Mouse (Mus musculus) intestine, embryonic 15.5 days (tissue): Measurements from ENCODE around the gene Slc47a2. TPM values are rescaled to one million over a fixed set of nuclear protein-coding genes. Genes with fewer than 3 reads are reported as not detected.
"Not testable (repeated sequence)": the region's sequence is repeated elsewhere in the genome, so short reads cannot be mapped to it uniquely, and the experiment has no call there.

Source experiments
- ATAC-seq: fragments of 200-750 bp; cut with Nextera tagmentation; 2 replicates; pipeline ENCODE4 v1.8.0; 2017; ENCODE audit warnings: moderate TSS enrichment, moderate library complexity
- H3K27ac ChIP-seq: fragments of 300-500 bp; sonication (generic); 2 replicates; pipeline ENCODE4 v1.5.1; 2015; ENCODE audit warnings: mild to moderate bottlenecking, inconsistent platforms
- H3K27me3 ChIP-seq: fragments of 300-500 bp; sonication (generic); replicated peaks from 2 replicates; pipeline ENCODE4 v1.6.1; 2015; ENCODE audit warnings: inconsistent platforms
- H3K36me3 ChIP-seq: fragments of 300-500 bp; sonication (generic); 2 replicates; pipeline ENCODE4 v1.6.1; 2015; ENCODE audit warnings: inconsistent platforms
- H3K4me1 ChIP-seq: fragments of 300-500 bp; sonication (generic); replicated peaks from 2 replicates; pipeline ENCODE4 v1.6.1; 2015; ENCODE audit warnings: inconsistent platforms
- H3K4me2 ChIP-seq: fragments of 300-500 bp; sonication (generic); replicated peaks from 2 replicates; pipeline ENCODE4 v1.6.1; 2015; ENCODE audit warnings: mild to moderate bottlenecking, inconsistent platforms
- H3K4me3 ChIP-seq: fragments of 300-500 bp; sonication (generic); replicated peaks from 2 replicates; pipeline ENCODE4 v1.5.1; 2015; ENCODE audit warnings: inconsistent platforms
- H3K9ac ChIP-seq: fragments of 300-500 bp; sonication (generic); 2 replicates; pipeline ENCODE4 v1.6.1; 2015; ENCODE audit warnings: inconsistent platforms
- H3K9me3 ChIP-seq: fragments of 300-500 bp; sonication (generic); 2 replicates; pipeline ENCODE4 v1.6.1; 2016; ENCODE audit warnings: inconsistent platforms
- WGBS: fragments of 180-500 bp; shearing (Covaris S2); methylation state at CpG from one replicate; pipeline ENCODE4 v1.1.7; 2015; 5-methylcytosine and 5-hydroxymethylcytosine counted together
- polyA plus RNA-seq: library from polyadenylated mRNA; unstranded; fragments of >200 nt; fragmentation: Nextera tagmentation; extraction: Ambion mirVana; gene quantifications from 2 replicates; pipeline ENCODE4 v1.2.1, GENCODE M21; 2015

Gene Slc47a2
- polyA plus RNA-seq, 1 experiment from 2014 or later: not detected

- Histone ChIP-seq H3K36me3 (no peaks in the 10 kb centered on the region), H3K27ac (no peak overlapping the region), H3K9me3 (no peaks in the 10 kb centered on the region), H3K4me1 (peaks cover 4% of the 10 kb centered on the region; the same call in 1 of the 2 replicates), H3K9ac (no peak overlapping the region), H3K27me3 (peaks cover 9% of the 10 kb centered on the region), H3K4me2 (no peak overlapping the region), H3K4me3 (no peak overlapping the region)
- ATAC-seq: no peak
- WGBS: 70% methylated on average over 10 of the region's 10 CpGs
These were observed 5.1 kb downstream of the Slc47a2 start for GRCm38 (mm10) chr11:61337586-61337985.

GRCm38 (mm10) chr11:61320904-61321687, 21.6 kb downstream of the Slc47a2 start:
- Histone ChIP-seq H3K9me3 (no peaks in the 10 kb centered on the region), H3K9ac (no peak overlapping the region), H3K27me3 (no peaks in the 10 kb centered on the region), H3K36me3 (no peaks in the 10 kb centered on the region), H3K27ac (no peak overlapping the region), H3K4me3 (no peak overlapping the region), H3K4me2 (no peak overlapping the region), H3K4me1 (no peaks in the 10 kb centered on the region)
- 69% methylated on average over 10 of the region's 10 CpGs for WGBS
- no peak for ATAC-seq

GRCm38 (mm10) chr11:61319923-61320567, 22.6 kb downstream of the Slc47a2 start:
- Histone ChIP-seq H3K4me2 (no peak overlapping the region), H3K9me3 (no peaks in the 10 kb centered on the region), H3K4me1 (no peaks in the 10 kb centered on the region), H3K36me3 (no peaks in the 10 kb centered on the region), H3K9ac (no peak overlapping the region), H3K27ac (no peak overlapping the region), H3K27me3 (no peaks in the 10 kb centered on the region), H3K4me3 (no peak overlapping the region)
- ATAC-seq: no peak
- WGBS: 63% methylated on average over 3 of the region's 3 CpGs

DNA sequence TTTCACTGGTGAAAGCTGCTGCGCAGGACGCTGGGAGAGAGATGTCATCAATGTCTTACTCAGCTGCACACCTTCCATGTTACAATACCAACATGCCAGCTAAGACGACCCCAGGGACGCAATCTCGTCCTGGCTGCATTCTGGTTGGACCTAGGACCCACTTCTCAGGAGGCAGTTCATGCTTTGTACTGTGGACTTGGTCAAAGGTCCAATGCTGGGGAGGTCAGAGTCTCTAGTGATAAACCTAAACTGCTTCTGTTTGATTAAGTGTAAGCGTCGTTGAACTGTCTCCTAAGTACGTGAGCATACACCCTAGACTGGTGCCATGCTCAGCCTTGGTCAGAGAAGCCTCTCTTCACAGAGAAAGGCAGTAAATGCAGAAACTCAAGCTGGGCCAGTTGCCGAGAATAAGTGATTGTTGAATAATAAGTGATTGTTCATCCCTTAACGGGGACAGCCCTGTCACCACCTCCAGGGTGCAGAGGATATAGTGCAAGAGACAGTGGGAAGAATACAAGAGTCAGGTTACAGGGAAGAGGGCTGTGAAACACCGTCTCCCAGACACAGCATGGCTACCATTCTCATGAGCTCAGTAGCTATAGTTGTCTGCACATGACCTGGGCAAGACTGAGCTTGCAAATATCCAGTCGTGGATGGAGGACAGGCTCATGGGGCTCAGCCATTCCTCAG, 23.3 kb downstream of the Slc47a2 start:
- Histone ChIP-seq H3K36me3 (no peaks in the 10 kb centered on the region), H3K4me3 (no peak overlapping the region), H3K4me1 (no peaks in the 10 kb centered on the region), H3K27me3 (no peaks in the 10 kb centered on the region), H3K27ac (no peak overlapping the region), H3K4me2 (no peak overlapping the region), H3K9ac (no peak overlapping the region), H3K9me3 (no peaks in the 10 kb centered on the region)
- peak; percentile 55; the same call in 1 of the 2 replicates for ATAC-seq
- WGBS: 48% methylated on average over 12 of the region's 12 CpGs

- no peak overlapping the region for H3K4me2 ChIP-seq
- 33% methylated on average over 2 of the region's 2 CpGs for WGBS
- ATAC-seq: no peak
- no peaks in the 10 kb centered on the region for H3K4me1 ChIP-seq
- no peak overlapping the region for H3K27ac ChIP-seq
- no peaks in the 10 kb centered on the region for H3K9me3 ChIP-seq
- H3K4me3 ChIP-seq: no peak overlapping the region
- no peaks in the 10 kb centered on the region for H3K27me3 ChIP-seq
- H3K36me3 ChIP-seq: no peaks in the 10 kb centered on the region
- no peak overlapping the region for H3K9ac ChIP-seq
These were observed 25.8 kb downstream of the Slc47a2 start for GRCm38 (mm10) chr11:61316864-61317263.

DNA sequence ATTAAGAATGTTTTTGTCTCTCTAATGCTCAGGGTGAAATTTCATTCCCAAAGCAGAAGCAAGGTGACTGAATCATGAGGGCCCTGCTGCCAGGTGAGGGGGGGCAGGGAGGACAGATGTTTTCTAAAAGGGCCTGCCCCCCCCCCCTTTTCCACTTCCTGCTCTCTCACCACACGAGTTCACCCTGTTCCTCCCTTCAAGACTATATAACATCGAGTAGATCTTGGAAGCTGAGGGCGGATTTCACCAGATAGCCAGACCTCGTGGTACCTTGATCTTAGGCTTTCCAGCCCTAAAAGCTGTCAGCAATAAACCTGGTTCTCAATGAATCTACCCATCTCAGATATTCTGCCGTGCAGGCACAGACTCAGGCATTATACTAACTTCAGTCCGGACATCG, 32.3 kb downstream of the Slc47a2 start:
- H3K27me3 ChIP-seq: no peaks in the 10 kb centered on the region
- WGBS: 60% methylated on average over 7 of the region's 7 CpGs
- no peak overlapping the region for H3K27ac ChIP-seq
- H3K36me3 ChIP-seq: no peaks in the 10 kb centered on the region
- H3K4me2 ChIP-seq: no peak overlapping the region
- no peak overlapping the region for H3K9ac ChIP-seq
- no peak overlapping the region for H3K4me3 ChIP-seq
- ATAC-seq: no peak
- no peaks in the 10 kb centered on the region for H3K4me1 ChIP-seq
- no peaks in the 10 kb centered on the region for H3K9me3 ChIP-seq

GRCm38 (mm10) chr11:61309831-61310230, 32.8 kb downstream of the Slc47a2 start:
- WGBS: 61% methylated on average over 12 of the region's 12 CpGs
- Histone ChIP-seq H3K27ac (no peak overlapping the region), H3K36me3 (no peaks in the 10 kb centered on the region), H3K9me3 (no peaks in the 10 kb centered on the region), H3K4me1 (no peaks in the 10 kb centered on the region), H3K4me2 (no peak overlapping the region), H3K9ac (no peak overlapping the region), H3K4me3 (no peak overlapping the region), H3K27me3 (no peaks in the 10 kb centered on the region)
- ATAC-seq: no peak

DNA sequence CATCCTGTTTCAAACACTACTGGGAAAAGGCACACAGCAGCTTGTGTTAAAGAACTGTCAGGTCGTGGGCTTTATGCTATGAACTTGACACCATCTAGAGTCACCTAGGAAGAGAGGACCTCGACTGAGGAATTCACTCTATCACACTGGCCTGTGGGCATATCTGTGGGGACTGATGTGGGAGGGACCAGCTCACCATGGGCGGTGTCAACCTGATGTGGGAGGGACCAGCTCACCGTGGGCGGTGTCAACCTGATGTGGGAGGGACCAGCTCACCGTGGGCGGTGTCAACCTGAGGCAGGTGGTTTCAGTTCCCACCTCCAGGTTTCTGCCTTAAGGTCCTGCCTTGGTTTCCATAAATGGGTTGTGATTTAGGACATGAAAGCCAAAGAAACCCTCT, 34.9 kb downstream of the Slc47a2 start:
- no peak; the same call in 1 of the 2 replicates for ATAC-seq
- WGBS: 50% methylated on average over 7 of the region's 7 CpGs
- Histone ChIP-seq H3K9ac (no peak overlapping the region), H3K4me2 (no peak overlapping the region), H3K4me1 (no peaks in the 10 kb centered on the region), H3K36me3 (no peaks in the 10 kb centered on the region), H3K27ac (no peak overlapping the region), H3K27me3 (no peaks in the 10 kb centered on the region), H3K9me3 (no peaks in the 10 kb centered on the region), H3K4me3 (no peak overlapping the region)

DNA sequence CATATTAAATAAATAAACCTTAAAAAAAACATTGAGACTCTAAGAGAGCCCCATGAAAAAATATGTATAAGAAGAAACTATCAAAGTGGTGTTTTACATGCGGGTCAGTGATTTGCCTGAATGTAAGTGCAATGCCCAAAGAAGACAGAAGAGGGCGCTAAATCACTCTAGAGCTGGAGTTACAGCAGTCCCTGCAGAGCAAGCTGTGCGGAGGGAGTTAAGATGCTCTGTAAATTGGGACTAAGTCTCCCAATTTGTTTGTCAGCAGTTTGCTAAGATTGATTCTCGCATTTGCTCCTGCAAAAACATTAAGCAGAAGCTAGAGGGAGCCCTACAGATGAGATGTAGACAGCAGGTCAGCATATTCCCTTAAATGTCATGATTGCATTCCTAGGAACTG, 37.3 kb downstream of the Slc47a2 start:
- H3K4me3 ChIP-seq: no peak overlapping the region
- H3K27me3 ChIP-seq: no peaks in the 10 kb centered on the region
- H3K4me2 ChIP-seq: no peak overlapping the region
- no peaks in the 10 kb centered on the region for H3K36me3 ChIP-seq
- no peak overlapping the region for H3K27ac ChIP-seq
- peaks cover 6% of the 10 kb centered on the region for H3K4me1 ChIP-seq
- no peaks in the 10 kb centered on the region for H3K9me3 ChIP-seq
- H3K9ac ChIP-seq: no peak overlapping the region
- 78% methylated on average over 4 of the region's 4 CpGs for WGBS
- no peak for ATAC-seq

DNA sequence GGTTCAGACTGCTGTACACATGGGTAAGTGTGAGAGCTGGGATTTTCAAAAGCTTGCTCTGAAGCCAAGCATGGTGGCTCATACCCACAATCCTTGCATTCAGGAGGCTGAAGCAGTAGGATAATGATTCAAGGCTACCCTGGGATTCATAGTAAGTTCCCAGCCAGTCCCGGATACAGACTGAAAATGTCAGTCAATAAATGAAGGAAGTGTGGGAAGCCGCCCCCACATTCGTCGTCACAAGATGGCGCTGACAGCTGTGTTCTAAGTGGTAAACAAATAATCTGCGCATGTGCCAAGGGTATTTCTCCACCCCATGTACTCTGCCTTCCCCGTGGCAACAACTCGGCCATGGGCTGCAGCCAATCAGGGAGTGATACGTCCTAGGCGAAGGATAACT, 38.1 kb downstream of the Slc47a2 start:
- H3K27me3 ChIP-seq, H3K4me1 ChIP-seq, ATAC-seq, H3K9me3 ChIP-seq, H3K4me3 ChIP-seq, H3K36me3 ChIP-seq, H3K9ac ChIP-seq, H3K27ac ChIP-seq, H3K4me2 ChIP-seq: not testable (repeated sequence)
- WGBS: 97% methylated on average over 6 of the region's 10 CpGs

- no peak overlapping the region for H3K9ac ChIP-seq
- H3K4me3 ChIP-seq: no peak overlapping the region
These were observed 41.8 kb downstream of the Slc47a2 start for GRCm38 (mm10) chr11:61300716-61301392.

DNA sequence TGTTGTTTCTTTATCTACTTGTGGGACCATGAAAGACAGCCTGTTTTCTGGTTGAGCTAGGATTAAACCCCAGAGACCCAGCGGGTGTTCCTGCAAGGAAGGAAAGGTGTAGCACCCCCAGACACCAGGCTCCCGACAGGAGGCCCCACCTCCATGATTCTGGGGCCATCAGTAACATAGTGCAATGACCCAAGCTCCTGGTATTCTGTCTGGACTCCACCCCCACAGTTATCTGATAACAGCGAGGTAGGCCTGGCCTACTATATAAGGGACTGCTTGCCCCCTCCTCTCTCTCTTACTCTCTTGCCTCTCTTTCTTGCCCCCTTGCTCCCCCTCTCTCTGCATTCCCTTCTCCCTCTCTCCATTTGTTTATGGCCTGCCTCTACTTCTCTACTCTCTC, 42.5 kb downstream of the Slc47a2 start:
- Histone ChIP-seq H3K4me3 (no peak overlapping the region), H3K4me2 (peak overlapping the region; percentile 48; the same call in 1 of the 2 replicates), H3K27ac (no peak overlapping the region), H3K36me3 (no peaks in the 10 kb centered on the region), H3K9ac (no peak overlapping the region), H3K9me3 (no peaks in the 10 kb centered on the region), H3K27me3 (no peaks in the 10 kb centered on the region), H3K4me1 (peaks cover 9% of the 10 kb centered on the region)
- peak; percentile 61 for ATAC-seq
- 48% methylated on average over 3 of the region's 3 CpGs for WGBS

More at GRCm38 (mm10) chr11:61300716-61301392, 41.8 kb downstream of the Slc47a2 start:
- 36% methylated on average over 14 of the region's 16 CpGs for WGBS
- peak; percentile 82 for ATAC-seq
- Histone ChIP-seq H3K27ac (no peak overlapping the region), H3K4me1 (peaks cover 9% of the 10 kb centered on the region), H3K36me3 (no peaks in the 10 kb centered on the region), H3K4me2 (peak overlapping the region; percentile 48), H3K27me3 (no peaks in the 10 kb centered on the region), H3K9me3 (no peaks in the 10 kb centered on the region)
